Mouse (Mus musculus) bone marrow macrophage, adult 2 months (primary cell): Measurements from ENCODE around the gene Pik3r2.

Experiments used
- CTCF ChIP-seq: IDR thresholded peaks from 2 replicates; pipeline ENCODE4 v1.5.1; 2012; ENCODE audit warnings: low read depth, mild to moderate bottlenecking, low read length, moderate library complexity
- POLR2A ChIP-seq: IDR thresholded peaks from 2 replicates; pipeline ENCODE4 v1.6.1; 2012; ENCODE audit warnings: mild to moderate bottlenecking, low read depth, low read length, borderline replicate concordance

- TF ChIP-seq CTCF: no peak
- TF ChIP-seq POLR2A: no peak
These were observed 3.1 kb downstream of the Pik3r2 start for GRCm38 (mm10) chr8:70773410-70773809.
